Mouse (Mus musculus) forebrain, postnatal 0 days (tissue): ENCODE measurements around the gene Gm4788. TPM values are rescaled to one million over a fixed set of nuclear protein-coding genes. Genes with fewer than 3 reads are reported as not detected.
"Not testable (repeated sequence)": the region's sequence is repeated elsewhere in the genome, so short reads cannot be mapped to it uniquely, and the experiment has no call there.

ENCODE experiments used
- ATAC-seq: fragments of 200-750 bp; cut with Nextera tagmentation; 2 replicates; pipeline ENCODE4 v1.8.0; 2017; ENCODE audit warnings: mild to moderate bottlenecking, moderate library complexity
- DNase-seq: peaks from one replicate; pipeline ENCODE4 v3.0.0-alpha.2; 2015
- H3K27ac ChIP-seq: fragments of 300-500 bp; sonication (generic); 2 replicates; pipeline ENCODE4 v1.5.1; 2014; ENCODE audit warnings: low read depth, mild to moderate bottlenecking, antibody characterized with exemption, low read length, moderate library complexity, mixed read lengths
- H3K27me3 ChIP-seq: fragments of 300-500 bp; sonication (generic); 2 replicates; pipeline ENCODE4 v1.6.1; 2014; ENCODE audit warnings: mild to moderate bottlenecking, low read length, mixed read lengths; ENCODE audit not compliant: insufficient read depth
- H3K36me3 ChIP-seq: fragments of 300-500 bp; sonication (generic); 2 replicates; pipeline ENCODE4 v1.6.1; 2014; ENCODE audit warnings: mild to moderate bottlenecking, moderate library complexity; ENCODE audit not compliant: insufficient read depth
- H3K4me1 ChIP-seq: fragments of 300-500 bp; sonication (generic); 2 replicates; pipeline ENCODE4 v1.6.1; 2014; ENCODE audit warnings: antibody characterized with exemption; ENCODE audit not compliant: insufficient read depth
- H3K4me2 ChIP-seq: fragments of 300-500 bp; sonication (generic); 2 replicates; pipeline ENCODE4 v1.6.1; 2014; ENCODE audit warnings: low read depth, mild to moderate bottlenecking, moderate library complexity
- H3K4me3 ChIP-seq: fragments of 300-500 bp; sonication (generic); 2 replicates; pipeline ENCODE4 v1.5.1; 2014; ENCODE audit warnings: low read depth, low read length, mixed read lengths
- H3K9ac ChIP-seq: fragments of 300-500 bp; sonication (generic); 2 replicates; pipeline ENCODE4 v1.6.1; 2014; ENCODE audit warnings: mild to moderate bottlenecking
- H3K9me3 ChIP-seq: fragments of 300-500 bp; sonication (generic); 2 replicates; pipeline ENCODE4 v1.6.1; 2016; ENCODE audit warnings: low read length
- CTCF ChIP-seq: sonication (generic); IDR thresholded peaks from 2 replicates; pipeline ENCODE4 v1.5.1; 2016; ENCODE audit warnings: antibody characterized with exemption, control low read depth, low read depth
- WGBS: fragments of 180-500 bp; shearing (Covaris S2); extraction: QIAGEN DNeasy Blood & Tissue Kit; methylation state at CpG from one replicate; pipeline ENCODE4 v1.1.7; 2014; 5-methylcytosine and 5-hydroxymethylcytosine counted together
- polyA plus RNA-seq: library from polyadenylated mRNA; unstranded; fragments of >200 nt; fragmentation: Nextera tagmentation; extraction: Ambion mirVana; gene quantifications from 2 replicates; pipeline ENCODE4 v1.2.1, GENCODE M21; 2015
- total RNA-seq: library from RNA; depleted of rRNA; stranded (reverse); fragments of >200 nt; gene quantifications from 2 replicates; pipeline ENCODE4 v1.2.3, GENCODE M21; 2014; rRNA removed

Gm4788 gene
- total RNA-seq (not detected in 2 replicates), polyA plus RNA-seq (not detected in 2 replicates)

DNA sequence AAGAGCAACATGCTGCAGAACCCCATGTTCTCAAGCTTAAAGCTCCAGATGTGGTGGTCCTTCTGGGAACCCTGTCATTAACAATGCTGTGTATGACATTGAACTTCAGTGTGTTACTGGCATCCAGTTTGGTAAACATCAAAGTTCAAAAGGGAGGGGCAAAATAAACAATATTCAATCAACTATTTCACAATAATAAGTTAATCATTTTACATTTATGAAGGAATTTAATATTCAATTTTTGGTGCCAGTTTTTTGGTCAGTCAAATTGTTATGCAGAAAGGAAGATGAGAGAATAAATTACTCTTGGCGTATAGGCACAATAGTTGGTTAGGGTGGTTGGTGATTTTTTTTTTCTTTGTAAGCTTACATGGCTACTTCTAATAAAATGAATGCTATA is at the start of gene Gm4788:
Gene Gm4788 (minus strand): TSS at position 101 of the 400 bp plus-strand sequence.
- ATAC-seq (no peak), DNase-seq (no peak)
- no peak for TF ChIP-seq CTCF
- no peaks in the 10 kb centered on the region for H3K36me3 ChIP-seq
- no peak within 1 kb of the TSS for H3K9ac ChIP-seq
- no peaks in the 10 kb centered on the region for H3K27me3 ChIP-seq
- H3K4me1 ChIP-seq, result no peaks in the 10 kb centered on the region
- H3K4me2 ChIP-seq, result no peak within 1 kb of the TSS
- H3K27ac ChIP-seq, result no peak within 1 kb of the TSS
- no peaks in the 10 kb centered on the region for H3K9me3 ChIP-seq
- WGBS, result 94% methylated on average over 1 of the region's 1 CpGs
- H3K4me3 ChIP-seq, result no peak within 1 kb of the TSS

DNA sequence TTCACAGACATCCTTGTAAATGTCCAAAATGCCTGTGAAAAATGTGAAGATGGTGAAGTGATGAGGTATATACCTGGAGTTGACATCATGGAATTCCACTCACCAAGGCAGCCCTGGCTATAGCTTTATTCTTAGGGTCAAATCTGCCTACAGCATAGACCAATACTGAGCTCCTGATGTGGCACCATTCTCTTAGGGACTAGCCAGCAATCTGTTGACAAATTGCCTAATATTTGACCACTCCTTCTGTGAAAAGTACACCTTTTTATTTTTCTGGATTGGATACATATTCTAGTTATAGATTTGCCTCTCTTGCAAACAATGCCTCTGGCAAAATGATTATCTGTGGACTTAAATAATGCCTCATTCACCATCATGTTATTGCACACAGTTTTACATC is 27.6 kb upstream of the Gm4788 start:
- ATAC-seq (no peak), DNase-seq (no peak)
- TF ChIP-seq CTCF, result no peak
- no peaks in the 10 kb centered on the region for H3K4me1 ChIP-seq
- H3K4me2 ChIP-seq, result no peak overlapping the region
- no peaks in the 10 kb centered on the region for H3K36me3 ChIP-seq
- no peak overlapping the region for H3K27ac ChIP-seq
- H3K27me3 ChIP-seq, result no peaks in the 10 kb centered on the region
- no peak overlapping the region for H3K9ac ChIP-seq
- no peaks in the 10 kb centered on the region for H3K9me3 ChIP-seq
- no peak overlapping the region for H3K4me3 ChIP-seq

DNA sequence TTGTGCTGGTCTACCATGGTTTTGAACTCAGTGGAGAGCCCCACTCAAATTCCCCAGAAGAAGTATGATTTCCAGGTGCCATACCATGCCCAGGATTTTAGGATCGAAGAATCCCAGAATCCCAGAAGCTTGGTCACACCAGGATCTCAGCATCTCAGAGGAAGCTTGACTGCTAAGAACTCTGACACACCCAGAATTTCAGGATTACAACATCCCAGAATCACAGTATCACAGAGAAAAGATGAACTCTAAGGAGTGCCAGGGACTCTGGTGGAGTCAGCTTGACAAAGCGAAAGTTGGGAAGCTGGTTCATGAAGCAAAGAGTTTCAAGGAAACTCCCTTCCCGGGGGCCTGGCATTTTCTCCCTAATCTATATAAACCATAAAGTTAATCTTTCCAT is 11.1 kb downstream of the Gm4788 start:
- H3K4me2 ChIP-seq, H3K9ac ChIP-seq, H3K36me3 ChIP-seq, ATAC-seq, H3K4me1 ChIP-seq, H3K27me3 ChIP-seq, H3K4me3 ChIP-seq, H3K9me3 ChIP-seq, H3K27ac ChIP-seq, DNase-seq: not testable (repeated sequence)
- 94% methylated on average over 3 of the region's 3 CpGs for WGBS

DNA sequence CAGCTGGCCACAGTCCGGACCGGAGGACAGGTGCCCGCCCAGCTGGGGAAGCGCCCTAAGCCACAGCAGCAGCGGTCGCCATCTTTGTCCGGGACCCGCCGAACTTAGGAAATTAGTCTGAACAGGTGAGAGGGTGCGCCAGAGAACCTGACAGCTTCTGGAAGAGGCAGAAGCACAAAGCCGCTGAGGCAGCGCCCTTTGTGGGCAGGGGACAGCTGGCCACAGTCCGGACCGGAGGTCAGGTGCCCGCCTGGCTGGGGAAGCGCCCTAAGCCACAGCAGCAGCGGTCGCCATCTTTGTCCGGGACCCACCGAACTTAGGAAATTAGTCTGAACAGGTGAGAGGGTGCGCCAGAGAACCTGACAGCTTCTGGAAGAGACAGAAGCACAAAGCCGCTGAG is 64.4 kb downstream of the Gm4788 start:
- H3K36me3 ChIP-seq, H3K27me3 ChIP-seq, ATAC-seq, H3K4me1 ChIP-seq, H3K4me2 ChIP-seq, DNase-seq, H3K27ac ChIP-seq, H3K9ac ChIP-seq, H3K9me3 ChIP-seq, H3K4me3 ChIP-seq: not testable (repeated sequence)
- WGBS, result 97% methylated on average over 7 of the region's 22 CpGs

DNA sequence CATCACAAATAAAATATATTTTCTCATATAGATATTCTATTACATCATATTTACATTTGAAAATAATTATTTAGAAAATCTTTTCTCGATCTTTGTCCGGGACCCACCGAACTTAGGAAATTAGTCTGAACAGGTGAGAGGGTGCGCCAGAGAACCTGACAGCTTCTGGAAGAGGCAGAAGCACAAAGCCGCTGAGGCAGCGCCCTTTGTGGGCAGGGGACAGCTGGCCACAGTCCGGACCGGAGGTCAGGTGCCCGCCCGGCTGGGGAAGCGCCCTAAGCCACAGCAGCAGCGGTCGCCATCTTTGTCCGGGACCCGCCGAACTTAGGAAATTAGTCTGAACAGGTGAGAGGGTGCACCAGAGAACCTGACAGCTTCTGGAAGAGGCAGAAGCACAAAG is 64.8 kb downstream of the Gm4788 start:
- H3K36me3 ChIP-seq, H3K27me3 ChIP-seq, H3K4me2 ChIP-seq, ATAC-seq, H3K4me1 ChIP-seq, H3K27ac ChIP-seq, DNase-seq, H3K9ac ChIP-seq, H3K4me3 ChIP-seq, H3K9me3 ChIP-seq: not testable (repeated sequence)
- 95% methylated on average over 6 of the region's 16 CpGs for WGBS

DNA sequence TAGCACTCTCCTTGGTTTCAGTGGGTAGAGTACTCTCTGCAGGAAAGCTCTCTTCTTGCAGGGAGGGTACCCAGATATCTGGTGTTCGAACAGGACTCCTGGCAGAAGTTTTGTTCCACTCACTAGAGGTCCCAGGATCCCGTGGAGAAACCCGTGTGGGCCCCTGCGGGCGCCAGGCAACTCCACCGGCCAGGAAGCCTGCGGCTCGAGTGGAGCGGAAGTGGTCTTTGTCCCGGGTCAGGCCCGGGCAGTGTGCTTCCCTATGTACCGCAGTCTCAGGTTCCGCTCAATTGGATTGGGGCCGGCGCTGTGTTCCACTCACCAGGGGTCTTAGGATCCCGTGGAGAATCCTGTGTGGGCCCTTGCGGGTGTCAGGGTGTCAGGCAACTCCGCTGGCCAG is 131.1 kb downstream of the Gm4788 start:
- not testable (repeated sequence) for H3K9ac ChIP-seq, H3K4me1 ChIP-seq, H3K4me3 ChIP-seq, H3K27ac ChIP-seq, H3K9me3 ChIP-seq, H3K4me2 ChIP-seq, H3K27me3 ChIP-seq, H3K36me3 ChIP-seq, DNase-seq, ATAC-seq
- WGBS, result 91% methylated on average over 18 of the region's 18 CpGs

Other genes starting within 250 kb of the Gm4788 start
- gene Cfhr1, start 221.0 kb downstream of the Gm4788 start, total RNA-seq, result not detected in 2 replicates
- not detected in 2 replicates for gene Cfhr1, start 221.0 kb downstream of the Gm4788 start, polyA plus RNA-seq
- not detected in 2 replicates for gene Cfhr2, start 77.5 kb upstream of the Gm4788 start, total RNA-seq
- not detected in 2 replicates for gene Cfhr2, start 77.5 kb upstream of the Gm4788 start, polyA plus RNA-seq